Mouse (Mus musculus): ENCODE data around the gene Kifap3.

DNA sequence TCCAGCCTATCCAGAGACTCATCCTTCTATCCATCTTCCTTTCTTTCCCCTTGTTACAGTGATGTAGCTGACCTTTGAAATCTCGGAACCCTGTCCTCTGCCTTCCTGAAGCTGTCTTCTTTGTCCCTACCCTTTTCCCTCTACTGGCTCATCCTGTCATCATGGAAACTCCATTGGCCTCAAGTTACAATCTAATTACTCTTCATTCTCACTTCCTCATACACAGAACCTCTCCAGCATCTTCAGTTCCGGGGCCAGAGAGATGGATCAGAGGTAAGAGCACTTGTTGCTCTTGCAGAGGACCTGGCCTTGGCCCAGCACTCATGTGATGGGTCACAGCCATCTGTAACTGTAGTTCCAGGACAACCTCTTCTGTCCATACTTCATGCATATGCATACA, 120.8 kb downstream of the Kifap3 start:
- TF ChIP-seq POLR2A (IDR thresholded peaks at IDR 0.05; ENCODE audit: extremely low read depth, insufficient read depth, low read length) (no peak), CTCF (IDR thresholded peaks at IDR 0.05; ENCODE audit: extremely low read depth, insufficient read depth, low read length) (no peak)
